Mouse (Mus musculus) lung, embryonic 15.5 days (tissue): ENCODE measurements around the gene Rcc2. TPM values are rescaled to one million over a fixed set of nuclear protein-coding genes. Genes with fewer than 3 reads are reported as not detected.

Experiments
- ATAC-seq: fragments of 200-750 bp; cut with Nextera tagmentation; 2 replicates; pipeline ENCODE4 v1.8.0; 2017; ENCODE audit warnings: moderate number of reproducible peaks, borderline replicate concordance; ENCODE audit not compliant: low FRiP score, low TSS enrichment; ENCODE audit errors: extremely low read depth
- H3K27ac ChIP-seq: fragments of 300-500 bp; sonication (generic); 2 replicates; pipeline ENCODE4 v1.5.1; 2015; ENCODE audit warnings: moderate library complexity, mild to moderate bottlenecking, inconsistent platforms
- H3K27me3 ChIP-seq: fragments of 300-500 bp; sonication (generic); 2 replicates; pipeline ENCODE4 v1.6.1; 2015; ENCODE audit warnings: inconsistent platforms
- H3K36me3 ChIP-seq: fragments of 300-500 bp; sonication (generic); 2 replicates; pipeline ENCODE4 v1.6.1; 2015; ENCODE audit warnings: inconsistent platforms
- H3K4me1 ChIP-seq: fragments of 300-500 bp; sonication (generic); 2 replicates; pipeline ENCODE4 v1.6.1; 2015; ENCODE audit warnings: inconsistent platforms
- H3K4me2 ChIP-seq: fragments of 300-500 bp; sonication (generic); 2 replicates; pipeline ENCODE4 v1.6.1; 2015; ENCODE audit warnings: inconsistent platforms, mild to moderate bottlenecking, moderate library complexity
- H3K4me3 ChIP-seq: fragments of 300-500 bp; sonication (generic); 2 replicates; pipeline ENCODE4 v1.5.1; 2015; ENCODE audit warnings: mild to moderate bottlenecking, inconsistent platforms
- H3K9ac ChIP-seq: fragments of 300-500 bp; sonication (generic); 2 replicates; pipeline ENCODE4 v1.6.1; 2015; ENCODE audit warnings: inconsistent platforms
- H3K9me3 ChIP-seq: fragments of 300-500 bp; sonication (generic); 2 replicates; pipeline ENCODE4 v1.6.1; 2016; ENCODE audit warnings: inconsistent platforms
- WGBS: fragments of 180-500 bp; shearing (Covaris S2); methylation state at CpG from one replicate; pipeline ENCODE4 v1.1.7; 2015; 5-methylcytosine and 5-hydroxymethylcytosine counted together
- polyA plus RNA-seq: library from polyadenylated mRNA; unstranded; fragments of >200 nt; fragmentation: Nextera tagmentation; extraction: Ambion mirVana; gene quantifications from 2 replicates; pipeline ENCODE4 v1.2.1, GENCODE M21; 2015

The Rcc2 gene
- polyA plus RNA-seq, 1 experiment from 2014 or later, result 58.0 TPM

- no peaks in the 10 kb centered on the region for H3K9me3 ChIP-seq
- peak; percentile 82 for ATAC-seq
- peak overlapping the region; percentile 92 for H3K4me3 ChIP-seq
- no peaks in the 10 kb centered on the region for H3K27me3 ChIP-seq
- peak overlapping the region; percentile 94 for H3K4me2 ChIP-seq
- peaks cover 53% of the 10 kb centered on the region for H3K4me1 ChIP-seq
- peak overlapping the region; percentile 98 for H3K27ac ChIP-seq
- H3K36me3 ChIP-seq, result peaks cover 19% of the 10 kb centered on the region; the same call in 1 of the 2 replicates
- under 1% methylated on average over 17 of the region's 68 CpGs for WGBS
- peak overlapping the region; percentile 90 for H3K9ac ChIP-seq
These were observed 2.4 kb downstream of the Rcc2 start for GRCm38 (mm10) chr4:140702611-140703327.

- no peaks in the 10 kb centered on the region for H3K9me3 ChIP-seq
- H3K36me3 ChIP-seq, result peaks cover 26% of the 10 kb centered on the region
- no peak for ATAC-seq
- 11% methylated on average over 8 of the region's 8 CpGs for whole genome bisulfite sequencing
- peak overlapping the region; percentile 92 for H3K4me3 ChIP-seq
- H3K4me2 ChIP-seq, result peak overlapping the region; percentile 94
- peak overlapping the region; percentile 90 for H3K9ac ChIP-seq
- peak overlapping the region; percentile 98; the same call in 1 of the 2 replicates for H3K27ac ChIP-seq
- no peaks in the 10 kb centered on the region for H3K27me3 ChIP-seq
- peaks cover 62% of the 10 kb centered on the region for H3K4me1 ChIP-seq
These were observed 3.3 kb downstream of the Rcc2 start for GRCm38 (mm10) chr4:140703636-140704035.

GRCm38 (mm10) chr4:140704166-140704565 lies 3.8 kb downstream of the Rcc2 start:
- Histone ChIP-seq H3K9me3 (no peaks in the 10 kb centered on the region), H3K9ac (no peak overlapping the region), H3K36me3 (peaks cover 31% of the 10 kb centered on the region), H3K27ac (peak overlapping the region; percentile 98; the same call in 1 of the 2 replicates), H3K4me3 (peak overlapping the region; percentile 92; the same call in 1 of the 2 replicates), H3K4me2 (peak overlapping the region; percentile 94), H3K27me3 (no peaks in the 10 kb centered on the region), H3K4me1 (peaks cover 67% of the 10 kb centered on the region)
- ATAC-seq, result no peak
- WGBS, result 33% methylated on average over 4 of the region's 4 CpGs

GRCm38 (mm10) chr4:140707615-140708014 lies 7.3 kb downstream of the Rcc2 start:
- Histone ChIP-seq H3K36me3 (peaks cover 63% of the 10 kb centered on the region), H3K4me1 (peaks cover 69% of the 10 kb centered on the region), H3K4me2 (no peak overlapping the region), H3K27me3 (no peaks in the 10 kb centered on the region), H3K4me3 (no peak overlapping the region), H3K9ac (no peak overlapping the region), H3K27ac (peak overlapping the region; percentile 49; the same call in 1 of the 2 replicates), H3K9me3 (no peaks in the 10 kb centered on the region)
- WGBS, result 66% methylated on average over 4 of the region's 4 CpGs
- no peak for ATAC-seq

GRCm38 (mm10) chr4:140708297-140708927 lies 8.1 kb downstream of the Rcc2 start:
- no peaks in the 10 kb centered on the region for H3K27me3 ChIP-seq
- H3K4me1 ChIP-seq, result peaks cover 72% of the 10 kb centered on the region
- H3K9ac ChIP-seq, result no peak overlapping the region
- peak; percentile 24; the same call in 1 of the 2 replicates for ATAC-seq
- peak overlapping the region; percentile 11; the same call in 1 of the 2 replicates for H3K4me2 ChIP-seq
- 52% methylated on average over 18 of the region's 18 CpGs for WGBS
- H3K4me3 ChIP-seq, result no peak overlapping the region
- peak overlapping the region; percentile 49 for H3K27ac ChIP-seq
- no peaks in the 10 kb centered on the region for H3K9me3 ChIP-seq
- H3K36me3 ChIP-seq, result peaks cover 70% of the 10 kb centered on the region

- Histone ChIP-seq H3K4me3 (no peak overlapping the region), H3K4me2 (no peak overlapping the region), H3K27ac (peak overlapping the region; percentile 15; the same call in 1 of the 2 replicates), H3K27me3 (no peaks in the 10 kb centered on the region), H3K9me3 (no peaks in the 10 kb centered on the region), H3K36me3 (peaks cover 75% of the 10 kb centered on the region), H3K4me1 (peaks cover 72% of the 10 kb centered on the region), H3K9ac (no peak overlapping the region)
- ATAC-seq, result no peak
- 76% methylated on average over 7 of the region's 7 CpGs for WGBS
These were observed 8.8 kb downstream of the Rcc2 start for GRCm38 (mm10) chr4:140709111-140709510.

- Histone ChIP-seq H3K4me1 (peaks cover 72% of the 10 kb centered on the region), H3K4me3 (no peak overlapping the region), H3K9ac (no peak overlapping the region), H3K4me2 (no peak overlapping the region), H3K9me3 (no peaks in the 10 kb centered on the region), H3K36me3 (peaks cover 80% of the 10 kb centered on the region), H3K27ac (no peak overlapping the region), H3K27me3 (no peaks in the 10 kb centered on the region)
- 78% methylated on average over 10 of the region's 10 CpGs for WGBS
- ATAC-seq, result no peak
These were observed 9.3 kb downstream of the Rcc2 start for GRCm38 (mm10) chr4:140709617-140710016.

GRCm38 (mm10) chr4:140710781-140711180 lies 10.4 kb downstream of the Rcc2 start:
- no peak overlapping the region for H3K4me3 ChIP-seq
- H3K4me1 ChIP-seq, result peaks cover 66% of the 10 kb centered on the region
- no peak overlapping the region for H3K27ac ChIP-seq
- peaks cover 84% of the 10 kb centered on the region for H3K36me3 ChIP-seq
- ATAC-seq, result no peak
- WGBS, result 77% methylated on average over 10 of the region's 10 CpGs
- H3K4me2 ChIP-seq, result no peak overlapping the region
- no peak overlapping the region for H3K9ac ChIP-seq
- H3K27me3 ChIP-seq, result no peaks in the 10 kb centered on the region
- no peaks in the 10 kb centered on the region for H3K9me3 ChIP-seq

GRCm38 (mm10) chr4:140711360-140711759 lies 11.0 kb downstream of the Rcc2 start:
- Histone ChIP-seq H3K27ac (no peak overlapping the region), H3K4me3 (no peak overlapping the region), H3K36me3 (peaks cover 84% of the 10 kb centered on the region), H3K4me2 (no peak overlapping the region), H3K4me1 (peaks cover 64% of the 10 kb centered on the region), H3K9ac (no peak overlapping the region), H3K9me3 (no peaks in the 10 kb centered on the region), H3K27me3 (no peaks in the 10 kb centered on the region)
- ATAC-seq, result no peak
- 55% methylated on average over 5 of the region's 5 CpGs for WGBS

- 31% methylated on average over 29 of the region's 29 CpGs for WGBS
- Histone ChIP-seq H3K4me1 (peaks cover 40% of the 10 kb centered on the region), H3K4me2 (no peak overlapping the region), H3K27ac (peak overlapping the region; percentile 83), H3K36me3 (peaks cover 90% of the 10 kb centered on the region), H3K9ac (no peak overlapping the region), H3K4me3 (no peak overlapping the region), H3K9me3 (no peaks in the 10 kb centered on the region), H3K27me3 (no peaks in the 10 kb centered on the region)
- peak; percentile 90 for ATAC-seq
These were observed 13.4 kb downstream of the Rcc2 start for GRCm38 (mm10) chr4:140713480-140714365.

GRCm38 (mm10) chr4:140714586-140714985 lies 14.2 kb downstream of the Rcc2 start:
- no peak for ATAC-seq
- Histone ChIP-seq H3K4me3 (no peak overlapping the region), H3K27ac (peak overlapping the region; percentile 26), H3K9ac (no peak overlapping the region), H3K36me3 (peaks cover 89% of the 10 kb centered on the region), H3K27me3 (no peaks in the 10 kb centered on the region), H3K9me3 (no peaks in the 10 kb centered on the region), H3K4me2 (no peak overlapping the region), H3K4me1 (peaks cover 35% of the 10 kb centered on the region)
- 64% methylated on average over 5 of the region's 5 CpGs for WGBS
